Mouse (Mus musculus) heart, adult 9 months (tissue): ENCODE data around the gene Zfp687.
A peak's percentile ranks its signal among the peaks of the same experiment; 100 is the strongest.

Source experiments
- DNase-seq, 2 experiments: peaks; one replicate each; pipeline ENCODE4 v3.0.0; 2022; ENCODE audit warnings: low spot score in 2 of 2

Zfp687 gene

DNA sequence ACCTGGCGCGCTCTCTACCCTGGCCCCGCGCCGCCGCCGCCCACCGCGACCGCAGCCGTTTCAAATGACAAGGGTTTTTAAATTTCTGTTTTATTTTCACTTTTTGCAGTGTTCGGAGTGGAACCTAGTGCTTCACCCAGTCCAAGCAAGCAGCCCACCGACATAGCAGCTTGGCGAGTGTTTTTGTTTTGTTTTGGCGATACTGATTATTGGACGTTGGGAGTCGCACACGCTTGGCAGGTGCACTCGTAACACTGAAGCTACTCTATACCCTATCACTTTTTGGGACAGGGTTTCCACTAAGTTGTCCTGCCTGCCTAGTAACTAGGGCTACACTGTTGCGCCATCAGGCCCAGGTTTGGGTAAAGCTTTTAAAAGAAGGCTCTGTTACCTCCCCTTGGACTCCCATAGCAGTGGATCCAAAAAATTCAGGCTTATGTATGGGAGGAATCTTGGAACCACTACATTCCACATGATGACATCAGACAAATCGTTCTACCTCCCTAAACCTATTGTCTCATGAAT, 1.3 kb upstream of the Zfp687 start:
- DNase-seq: no peak

GRCm38 (mm10) chr3:95015891-95016531, 763 bp upstream of the Zfp687 start:
- DNase-seq: peak; percentile 92 to 93

DNA sequence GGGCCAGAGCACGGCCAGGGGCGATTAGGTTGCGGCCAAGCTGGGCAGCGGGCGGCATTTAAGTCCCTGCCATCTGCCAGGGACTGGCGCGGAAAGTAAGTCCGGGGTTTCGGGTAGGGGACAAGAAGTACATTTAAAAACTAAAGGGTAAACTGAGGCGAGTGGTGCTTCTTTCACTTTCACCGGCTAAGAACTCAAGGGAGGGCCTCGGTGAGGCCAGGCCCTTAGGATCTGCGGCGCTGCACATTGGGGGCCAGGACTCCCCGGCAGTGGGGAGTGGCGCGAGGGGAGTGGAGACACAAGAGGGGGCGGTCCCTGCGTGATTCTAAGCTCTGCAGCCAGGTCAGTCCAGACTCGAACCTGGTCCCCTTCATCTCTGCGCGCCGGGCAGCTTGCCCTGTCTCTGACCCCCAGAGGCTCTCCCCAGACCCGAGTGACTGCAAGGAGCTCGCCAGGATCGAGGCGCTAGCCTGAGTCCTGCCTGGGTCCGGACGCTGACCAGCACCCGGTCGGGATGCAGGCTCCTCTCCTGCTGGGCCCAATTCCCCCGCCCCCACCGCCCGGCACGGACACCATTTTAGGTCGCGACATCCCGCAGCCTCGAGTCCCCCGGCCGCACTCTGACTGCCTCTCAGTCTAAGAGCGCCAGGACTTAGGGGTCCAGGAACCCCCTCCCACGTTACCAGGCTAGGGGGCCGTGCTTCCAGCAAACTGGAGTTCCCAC, 658 bp downstream of the Zfp687 start:
- DNase-seq: peak; percentile 45 to 54

DNA sequence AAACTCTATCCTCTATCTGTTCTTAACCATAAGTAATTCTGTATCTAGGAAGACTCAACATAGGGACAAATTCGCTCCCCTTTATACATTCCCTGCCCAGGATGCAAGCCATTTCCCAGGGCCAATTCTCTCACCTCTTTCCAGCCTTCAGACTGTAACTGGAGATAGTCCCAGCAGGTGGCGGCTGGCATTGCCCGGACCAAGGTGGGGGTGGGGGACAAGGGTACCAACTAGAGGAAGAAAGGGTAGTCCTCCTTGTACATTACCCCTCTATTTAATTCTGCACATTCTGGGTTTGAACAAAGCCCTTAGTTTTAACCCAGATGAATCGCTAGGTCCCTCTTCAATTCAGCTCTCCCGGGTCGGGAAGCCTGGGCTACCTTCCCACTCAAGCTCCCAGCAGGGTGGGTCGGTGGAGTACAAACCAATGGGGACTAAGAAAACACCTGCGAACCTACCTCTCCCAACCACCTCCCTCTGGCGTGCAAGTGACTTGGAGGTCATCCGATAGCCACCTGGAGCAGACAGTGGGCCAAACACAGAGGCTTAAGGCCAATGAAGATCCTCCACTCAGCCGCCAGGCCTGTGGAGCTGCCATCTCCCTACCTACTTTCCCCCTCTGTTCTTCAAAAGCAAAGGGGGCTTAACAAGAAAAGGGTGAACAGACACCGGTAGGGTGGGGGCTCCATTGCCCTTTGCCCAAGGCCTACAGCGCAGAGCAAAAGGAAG, 1.4 kb downstream of the Zfp687 start:
- peak; percentile 14 to 25 for DNase-seq

GRCm38 (mm10) chr3:95012982-95013381, 2.3 kb downstream of the Zfp687 start:
- no peak for DNase-seq

DNA sequence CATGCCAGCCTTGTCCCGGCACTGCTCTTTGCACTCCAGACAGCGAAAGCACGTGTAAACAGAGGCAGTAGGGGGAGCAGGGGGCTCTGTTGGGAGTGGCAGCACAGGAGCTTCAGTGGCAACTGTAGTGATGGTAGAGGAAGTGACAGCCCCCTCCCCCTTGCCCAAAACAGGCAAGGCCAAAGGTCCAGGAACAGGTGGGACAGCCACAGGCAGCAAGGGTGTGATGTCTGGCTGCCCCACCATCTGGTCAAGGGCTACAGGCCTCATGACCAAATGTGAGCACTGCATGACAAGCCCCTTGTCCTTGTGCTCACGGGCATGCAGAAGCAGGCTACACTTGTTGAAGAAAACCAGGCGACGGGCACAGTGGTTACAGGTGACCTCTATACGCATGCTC, 4.9 kb downstream of the Zfp687 start:
- no peak for DNase-seq

DNA sequence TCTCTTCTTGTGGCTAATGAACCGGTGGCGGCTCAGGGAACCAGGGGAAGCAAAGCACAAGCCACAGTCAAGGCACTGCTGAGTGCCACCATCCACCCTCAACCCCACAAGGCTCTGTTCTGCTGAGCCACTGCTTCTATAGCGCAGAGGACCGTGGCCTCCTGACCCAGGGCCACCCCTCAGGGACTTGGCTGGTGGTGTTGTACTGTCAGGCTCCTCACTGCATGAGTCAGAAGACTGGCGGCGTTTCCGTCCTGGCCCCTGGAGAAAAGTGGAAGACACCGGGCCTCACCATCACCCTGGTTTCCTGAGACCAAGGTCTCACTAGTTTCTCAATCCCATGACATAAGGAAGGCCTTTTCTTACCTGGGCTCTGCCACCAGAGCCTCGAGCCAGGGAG, 7.5 kb downstream of the Zfp687 start:
- DNase-seq: no peak

DNA sequence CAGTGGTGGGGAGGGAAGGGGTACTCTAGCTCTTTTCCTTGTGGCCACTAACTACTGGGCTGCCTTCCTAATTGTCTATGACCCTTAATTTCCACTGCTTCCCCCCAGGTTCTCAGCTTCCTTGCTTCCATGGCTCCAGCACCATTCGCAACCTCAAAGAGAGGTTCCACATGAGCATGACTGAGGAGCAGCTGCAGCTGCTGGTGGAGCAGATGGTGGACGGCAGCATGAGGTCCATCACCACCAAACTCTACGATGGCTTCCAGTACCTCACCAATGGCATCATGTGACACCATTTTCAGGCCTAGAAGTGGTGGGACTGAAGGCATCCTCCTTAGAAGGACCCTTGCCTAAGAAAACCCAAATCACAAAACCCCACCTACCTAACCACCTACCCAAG, 9.6 kb downstream of the Zfp687 start:
- DNase-seq: no peak

DNA sequence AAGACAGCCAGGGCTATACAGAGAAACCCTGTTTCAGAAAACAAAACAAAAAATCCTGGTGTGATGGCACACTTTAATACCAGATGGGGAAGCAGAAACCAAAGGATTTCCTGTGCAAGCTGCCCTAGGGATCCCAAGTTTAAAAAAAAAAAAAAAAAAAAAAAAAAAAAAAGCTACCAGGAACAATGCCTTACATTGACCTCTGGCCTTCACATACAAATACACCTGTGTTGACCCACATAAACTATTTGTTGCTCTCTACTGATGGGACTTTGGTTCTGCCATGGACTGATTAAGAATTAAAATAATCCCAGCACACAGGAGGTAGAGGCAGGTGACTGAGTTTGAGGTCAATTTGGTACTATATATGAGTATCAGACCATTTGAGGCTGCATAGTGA, 12.0 kb downstream of the Zfp687 start:
- DNase-seq: no peak

GRCm38 (mm10) chr3:95002569-95002968, 12.7 kb downstream of the Zfp687 start:
- no peak for DNase-seq

DNA sequence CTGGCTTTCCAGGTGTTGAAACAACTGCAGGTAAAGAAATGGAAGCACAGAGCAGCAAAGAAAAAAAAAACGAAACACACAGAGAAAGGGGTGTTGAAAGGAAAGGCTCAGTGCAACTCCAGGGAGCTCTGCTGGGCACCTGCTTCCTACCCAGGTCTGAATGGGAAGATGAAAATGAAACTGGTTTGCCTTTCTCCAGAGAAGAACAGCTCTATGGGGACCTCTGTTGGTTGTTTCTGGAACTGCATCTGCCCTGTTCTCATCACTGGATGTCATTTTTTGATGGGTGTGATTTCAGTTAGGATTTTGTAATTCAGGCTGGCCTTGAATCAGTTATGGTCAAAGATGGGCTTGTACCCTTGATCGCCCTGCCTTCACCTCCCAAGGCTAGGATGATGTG, 18.3 kb downstream of the Zfp687 start:
- peak; percentile 51 to 80 for DNase-seq

GRCm38 (mm10) chr3:94989159-94989761, 26.0 kb downstream of the Zfp687 start:
- peak in 1 of 2 experiments; percentile 18 for DNase-seq

DNA sequence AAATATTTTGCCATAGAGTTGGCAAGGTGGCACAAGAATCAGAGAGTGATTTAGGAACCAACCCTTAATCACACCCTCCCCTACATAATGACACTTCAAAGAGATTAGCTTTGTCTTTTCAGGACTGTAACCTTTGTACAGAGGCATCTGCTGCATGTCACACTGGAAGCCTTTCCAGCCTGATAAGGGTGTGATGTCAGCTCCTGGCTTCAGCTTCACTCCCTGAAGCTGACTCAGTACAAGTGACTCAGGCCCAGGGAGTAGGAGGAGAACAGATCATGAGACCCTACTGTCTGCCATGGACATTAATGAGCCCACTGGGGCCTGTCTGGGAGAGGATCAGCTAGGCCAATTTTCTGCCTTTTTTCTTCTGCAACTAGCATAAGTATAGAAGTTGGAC, 27.7 kb downstream of the Zfp687 start:
- DNase-seq: peak; percentile 92

- DNase-seq: no peak
These were observed 29.7 kb downstream of the Zfp687 start for GRCm38 (mm10) chr3:94985513-94985912.

GRCm38 (mm10) chr3:94984312-94984711, 30.9 kb downstream of the Zfp687 start:
- peak in 1 of 2 experiments; percentile 26 for DNase-seq

DNA sequence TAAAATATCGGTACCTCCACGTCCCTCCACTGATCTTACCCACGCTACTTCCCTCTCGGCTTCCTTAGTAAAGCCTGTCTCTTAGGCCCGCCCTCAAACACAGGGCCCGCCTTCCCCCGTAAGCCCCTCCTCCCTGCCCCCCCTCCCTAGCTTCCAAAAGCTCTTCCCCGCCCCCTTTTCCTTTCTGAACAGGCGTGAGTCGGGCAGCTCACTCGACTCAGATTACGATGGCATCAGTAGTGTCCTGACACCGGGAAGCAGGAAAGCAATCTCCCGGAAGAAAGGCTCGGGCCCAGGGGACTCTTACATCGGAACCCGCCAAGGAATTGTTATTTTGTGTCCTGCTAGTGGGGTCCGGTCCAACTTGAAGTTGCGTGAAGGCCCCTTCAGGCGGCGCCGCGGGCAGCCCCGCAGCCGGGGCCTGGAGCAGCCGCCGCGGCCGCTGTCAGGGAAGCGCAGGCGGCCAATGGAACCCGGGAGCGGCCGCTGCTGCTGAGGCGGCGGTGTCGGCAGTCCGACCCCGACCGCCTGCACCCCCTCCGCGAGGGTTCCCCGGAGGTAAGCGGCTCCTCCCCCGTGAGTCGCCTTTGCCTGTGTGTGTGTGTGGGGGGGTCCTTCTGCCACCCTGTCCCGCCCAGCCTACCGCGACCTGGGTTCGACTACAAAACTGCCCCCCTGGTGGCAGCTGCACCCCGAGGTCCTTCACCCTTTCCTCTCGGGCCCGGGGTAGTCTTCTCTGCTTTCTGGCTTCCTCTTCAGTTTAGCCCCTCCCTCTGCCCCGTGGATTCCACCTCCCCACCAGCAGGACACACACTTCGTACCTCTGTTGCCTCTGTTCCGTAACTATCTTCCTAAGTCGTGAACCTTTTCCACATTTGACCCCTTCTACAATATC, 40.5 kb downstream of the Zfp687 start, which contains the start of gene Pi4kb:
Gene Pi4kb, plus strand, starts transcription at position 204 of the 895 bp plus-strand sequence.
- DNase-seq: peak; percentile 88 to 92

- DNase-seq: no peak
These were observed 41.2 kb downstream of the Zfp687 start for GRCm38 (mm10) chr3:94974026-94974527.

- no peak for DNase-seq
These were observed 41.6 kb downstream of the Zfp687 start for GRCm38 (mm10) chr3:94973620-94974019.

- no peak for DNase-seq
These were observed 42.7 kb downstream of the Zfp687 start for GRCm38 (mm10) chr3:94972552-94972951.

DNA sequence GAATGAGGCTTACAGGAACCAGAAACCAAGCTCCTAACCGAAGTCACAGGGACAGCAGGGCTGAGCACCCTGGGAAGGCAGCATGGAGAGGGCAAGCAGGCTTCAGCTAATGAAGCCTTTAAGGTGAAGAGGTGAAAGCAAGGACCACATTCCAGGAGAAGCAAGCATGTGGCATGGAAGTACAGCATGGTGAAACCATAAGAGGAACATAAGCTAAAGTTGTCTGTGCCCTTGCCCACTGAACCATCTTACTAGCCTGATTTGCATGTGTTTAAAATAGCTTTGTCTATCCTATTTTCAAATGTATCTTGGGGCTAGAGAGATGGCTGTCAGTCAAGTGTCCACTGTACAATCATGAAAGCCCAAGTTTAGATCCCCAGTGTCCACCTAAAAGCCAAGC, 49.4 kb downstream of the Zfp687 start:
- no peak for DNase-seq

GRCm38 (mm10) chr3:94964989-94965388, 50.3 kb downstream of the Zfp687 start:
- no peak for DNase-seq
